14 mouse cellular contexts compared by ENCODE assay signal in the genomic region with DNA sequence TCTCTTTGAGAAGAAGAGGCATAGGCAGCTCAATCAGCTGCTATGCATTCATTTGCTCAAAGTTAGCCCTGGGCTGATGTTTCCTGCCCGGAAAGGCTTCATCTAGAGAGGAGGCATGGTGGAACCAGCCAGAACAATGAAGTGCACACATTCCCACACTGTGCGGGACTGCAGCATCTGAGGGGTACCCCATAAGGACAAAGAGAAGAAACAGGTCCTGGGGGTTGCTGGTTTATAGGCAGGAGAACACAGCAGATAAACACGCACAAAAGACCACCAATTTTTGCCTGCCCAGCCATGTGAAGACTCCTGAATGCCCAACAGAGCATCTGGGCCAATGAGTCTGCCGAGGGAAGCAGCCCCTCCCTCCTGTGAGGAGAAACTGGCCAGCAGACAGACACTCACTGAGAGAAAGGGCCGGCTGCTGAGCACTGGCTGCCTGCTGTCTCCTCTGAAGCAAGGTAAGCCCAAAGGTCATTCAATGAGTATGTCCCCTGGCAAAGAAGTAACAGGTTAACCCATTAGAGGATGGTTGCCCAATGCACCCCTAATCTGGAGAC. TPM values are rescaled to one million over a fixed set of nuclear protein-coding genes. Genes with fewer than 3 reads are reported as not detected.
A peak's percentile ranks its signal among the peaks of the same experiment; 100 is the strongest.
DNase-seq lines count a peak whose midpoint lies in the region; ATAC-seq lines count a peak whose summit lies in the region.
"Had no signal": no experiment of that assay in that cellular context is flagged by ENCODE, and none has a peak within 500 bp of the region (broad histone marks: within the 10 kb centered on the region; RNA-seq: fewer than 3 reads in every experiment).

No protein-coding gene starts in this region.

- H3K4me2 ChIP-seq in hindbrain, embryonic 14.5 days (replicated peaks) = no peak overlapping the region
- no peak overlapping the region for H3K4me2 ChIP-seq in hindbrain, embryonic 11.5 days (replicated peaks; ENCODE audit: low read depth, low read length)
- H3K4me2 ChIP-seq in midbrain, embryonic 14.5 days (ENCODE audit: low read length) = no peak overlapping the region
- H3K4me2 ChIP-seq in midbrain, embryonic 16.5 days (ENCODE audit: low read length) = no peak overlapping the region
- H3K4me2 ChIP-seq: limb, embryonic 12.5 days; liver, embryonic 15.5 days had no signal

- ATAC-seq in hindbrain, embryonic 14.5 days (ENCODE audit: low FRiP score) = no peak; the same call in 1 of the 2 replicates
- ATAC-seq in hindbrain, embryonic 11.5 days (ENCODE audit: low FRiP score) = no peak
- no peak for ATAC-seq in midbrain, embryonic 14.5 days (ENCODE audit: low FRiP score, low TSS enrichment)
- no peak for ATAC-seq in midbrain, embryonic 16.5 days

- no peaks in the 10 kb centered on the region for H3K27me3 ChIP-seq in hindbrain, embryonic 14.5 days (ENCODE audit: control insufficient read depth, insufficient read depth, low read length)
- H3K27me3 ChIP-seq in hindbrain, embryonic 11.5 days (ENCODE audit: control insufficient read depth, insufficient read depth, low read length) = no peaks in the 10 kb centered on the region
- H3K27me3 ChIP-seq in midbrain, embryonic 14.5 days (ENCODE audit: control insufficient read depth, insufficient read depth, low read length) = no peaks in the 10 kb centered on the region
- no peaks in the 10 kb centered on the region for H3K27me3 ChIP-seq in midbrain, embryonic 16.5 days (ENCODE audit: control insufficient read depth, insufficient read depth, low read depth, low read length)
- H3K27me3 ChIP-seq: limb, embryonic 12.5 days; liver, embryonic 15.5 days had no signal

- H3K36me3 ChIP-seq in hindbrain, embryonic 14.5 days (replicated peaks; ENCODE audit: control insufficient read depth, insufficient read depth) = no peaks in the 10 kb centered on the region
- no peaks in the 10 kb centered on the region for H3K36me3 ChIP-seq in hindbrain, embryonic 11.5 days (ENCODE audit: control insufficient read depth, insufficient read depth, low read length)
- no peaks in the 10 kb centered on the region for H3K36me3 ChIP-seq in midbrain, embryonic 14.5 days (ENCODE audit: control insufficient read depth, insufficient read depth, low read length)
- no peaks in the 10 kb centered on the region for H3K36me3 ChIP-seq in midbrain, embryonic 16.5 days (ENCODE audit: control insufficient read depth, insufficient read depth, low read length)
- H3K36me3 ChIP-seq: limb, embryonic 12.5 days; liver, embryonic 15.5 days had no signal

- 38% methylated on average over 5 of the region's 5 CpGs for WGBS in hindbrain, embryonic 14.5 days
- WGBS in hindbrain, embryonic 11.5 days = 42% methylated on average over 5 of the region's 5 CpGs
- WGBS in midbrain, embryonic 14.5 days = 33% methylated on average over 5 of the region's 5 CpGs
- 32% methylated on average over 5 of the region's 5 CpGs for WGBS in midbrain, embryonic 16.5 days

- no peak overlapping the region for H3K4me3 ChIP-seq in hindbrain, embryonic 14.5 days (replicated peaks; ENCODE audit: low read length)
- H3K4me3 ChIP-seq in hindbrain, embryonic 11.5 days (ENCODE audit: low read depth, low read length) = no peak overlapping the region
- no peak overlapping the region for H3K4me3 ChIP-seq in midbrain, embryonic 14.5 days (replicated peaks; ENCODE audit: low read depth, low read length)
- H3K4me3 ChIP-seq in midbrain, embryonic 16.5 days (ENCODE audit: low read depth, low read length) = no peak overlapping the region
- H3K4me3 ChIP-seq: limb, embryonic 12.5 days; liver, embryonic 15.5 days had no signal

- peaks cover 5% of the 10 kb centered on the region; the same call in 1 of the 2 replicates for H3K4me1 ChIP-seq in hindbrain, embryonic 14.5 days (replicated peaks; ENCODE audit: control insufficient read depth, insufficient read depth, low read length)
- H3K4me1 ChIP-seq in hindbrain, embryonic 11.5 days (replicated peaks; ENCODE audit: control insufficient read depth, insufficient read depth, low read length) = no peaks in the 10 kb centered on the region
- H3K4me1 ChIP-seq in midbrain, embryonic 14.5 days (ENCODE audit: control insufficient read depth, insufficient read depth, low read length) = peaks cover 7% of the 10 kb centered on the region; the same call in 1 of the 2 replicates
- H3K4me1 ChIP-seq in midbrain, embryonic 16.5 days (ENCODE audit: control insufficient read depth, insufficient read depth, low read length) = no peaks in the 10 kb centered on the region

- H3K9me3 ChIP-seq in hindbrain, embryonic 14.5 days (ENCODE audit: control insufficient read depth, low read length) = no peaks in the 10 kb centered on the region
- no peaks in the 10 kb centered on the region for H3K9me3 ChIP-seq in hindbrain, embryonic 11.5 days (ENCODE audit: control insufficient read depth, low read length)
- no peaks in the 10 kb centered on the region for H3K9me3 ChIP-seq in midbrain, embryonic 14.5 days (ENCODE audit: control insufficient read depth, low read length)
- H3K9me3 ChIP-seq in midbrain, embryonic 16.5 days (replicated peaks; ENCODE audit: control insufficient read depth, low read length, poor library complexity, severe bottlenecking) = no peaks in the 10 kb centered on the region
- H3K9me3 ChIP-seq: limb, embryonic 12.5 days; liver, embryonic 15.5 days had no signal

- 0 out of 2 replicates have a peak overlapping the region, but pooled peaks have one; percentile 0 for H3K27ac ChIP-seq in hindbrain, embryonic 14.5 days
- H3K27ac ChIP-seq in hindbrain, embryonic 11.5 days (ENCODE audit: low read depth, low read length) = no peak overlapping the region
- H3K27ac ChIP-seq in midbrain, embryonic 14.5 days (replicated peaks; ENCODE audit: low read depth, low read length) = no peak overlapping the region
- H3K27ac ChIP-seq in midbrain, embryonic 16.5 days (ENCODE audit: low read length) = no peak overlapping the region
- H3K27ac ChIP-seq: limb, embryonic 12.5 days; liver, embryonic 15.5 days had no signal

- DNase-seq in embryo, embryonic 10.5 days (ENCODE audit: low spot score) = peak; percentile 17
- DNase-seq in embryo, embryonic 10 days (ENCODE audit: low spot score) = no peak
- DNase-seq in hindbrain, embryonic 14.5 days (ENCODE audit: low spot score) = peak; percentile 28
- DNase-seq in hindbrain, embryonic 11.5 days (ENCODE audit: low spot score) = no peak
- DNase-seq in midbrain, embryonic 14.5 days = peak; percentile 40
- peak; percentile 41 for DNase-seq in retina, embryonic 14.5 days (ENCODE audit: low spot score)
- DNase-seq in yolk sac, embryonic 10.5 days (ENCODE audit: low spot score) = no peak
- DNase-seq: heart, postnatal 4 days; kidney, adult 18-20 months; right cerebral cortex, postnatal 4 days had no signal

- H3K9ac ChIP-seq in hindbrain, embryonic 14.5 days = no peak overlapping the region
- no peak overlapping the region for H3K9ac ChIP-seq in hindbrain, embryonic 11.5 days (ENCODE audit: low read depth, low read length)
- H3K9ac ChIP-seq in midbrain, embryonic 14.5 days (replicated peaks; ENCODE audit: low read length) = no peak overlapping the region
- H3K9ac ChIP-seq in midbrain, embryonic 16.5 days (ENCODE audit: low read depth, low read length) = no peak overlapping the region
- H3K9ac ChIP-seq: limb, embryonic 12.5 days; liver, embryonic 15.5 days had no signal

RNA-seq across cellular contexts. Expression of gene Grk3, which starts 12.7 kb away (rescaled TPM):
- polyA plus RNA-seq in hindbrain, embryonic 14.5 days (2014; fragmentation: Nextera tagmentation; extraction: Ambion mirVana) = 18.5 and 21.2 TPM in 2 replicates
- 4.4 and 5.6 TPM in 2 replicates for polyA plus RNA-seq in hindbrain, embryonic 11.5 days (2014; fragmentation: Nextera tagmentation; extraction: Ambion mirVana)
- polyA plus RNA-seq in midbrain, embryonic 14.5 days (2014; fragmentation: Nextera tagmentation; extraction: Ambion mirVana) = 16.3 and 18.7 TPM in 2 replicates
- 30.7 and 31.5 TPM in 2 replicates for polyA plus RNA-seq in midbrain, embryonic 16.5 days (2015; fragmentation: Nextera tagmentation; extraction: Ambion mirVana)
- polyA plus RNA-seq: C2C12 had no signal

Comparison
In these comparisons a context has a peak if more than half of its experiments do, and no peak if none do; other contexts are left out.
1. DNase-seq: peak in embryo, embryonic 10.5 days (single experiment), hindbrain, embryonic 14.5 days (single experiment), midbrain, embryonic 14.5 days (single experiment) and retina, embryonic 14.5 days (single experiment); none in embryo, embryonic 10 days (single experiment), hindbrain, embryonic 11.5 days (single experiment) and yolk sac, embryonic 10.5 days (single experiment).